In genomic region chr2:101220759-101221158, GRCm38 (mm10) we compare ENCODE assay signal across 15 mouse cellular contexts.
DNase-seq lines count a peak whose midpoint lies in the region; ATAC-seq and TF ChIP-seq lines count a peak whose summit lies in the region.
"Had no signal": no experiment of that assay in that cellular context is flagged by ENCODE, and none has a peak within 500 bp of the region (broad histone marks: within the 10 kb centered on the region; RNA-seq: fewer than 3 reads in every experiment).

No protein-coding gene starts in this region.

- no peak overlapping the region for H3K4me2 ChIP-seq in hindbrain, embryonic 11.5 days (replicated peaks; ENCODE audit: low read depth, low read length)
- no peak overlapping the region for H3K4me2 ChIP-seq in stomach, embryonic 14.5 days (replicated peaks; ENCODE audit: low read depth, low read length)
- H3K4me2 ChIP-seq in stomach, postnatal 0 days (replicated peaks; ENCODE audit: low read depth), result no peak overlapping the region
- no peak overlapping the region for H3K4me2 ChIP-seq in hindbrain, postnatal 0 days (ENCODE audit: low read depth, low read length)
- H3K4me2 ChIP-seq: embryonic facial prominence, embryonic 15.5 days had no signal

- H3K4me3 ChIP-seq in hindbrain, embryonic 11.5 days (ENCODE audit: low read depth, low read length), result no peak overlapping the region
- H3K4me3 ChIP-seq in hindbrain, embryonic 10.5 days, result no peak overlapping the region
- H3K4me3 ChIP-seq in stomach, embryonic 14.5 days (ENCODE audit: low read depth, low read length), result no peak overlapping the region
- no peak overlapping the region for H3K4me3 ChIP-seq in stomach, postnatal 0 days (ENCODE audit: low read depth, low read length)
- no peak overlapping the region for H3K4me3 ChIP-seq in hindbrain, postnatal 0 days (ENCODE audit: low read length)
- H3K4me3 ChIP-seq: embryonic facial prominence, embryonic 15.5 days; heart, adult 2 months had no signal

- H3K9ac ChIP-seq in hindbrain, embryonic 11.5 days (ENCODE audit: low read depth, low read length), result no peak overlapping the region
- no peak overlapping the region for H3K9ac ChIP-seq in stomach, embryonic 14.5 days (replicated peaks; ENCODE audit: low read depth, low read length)
- no peak overlapping the region for H3K9ac ChIP-seq in stomach, postnatal 0 days (ENCODE audit: low read length)
- H3K9ac ChIP-seq in hindbrain, postnatal 0 days (replicated peaks; ENCODE audit: low read length), result no peak overlapping the region
- H3K9ac ChIP-seq: embryonic facial prominence, embryonic 15.5 days had no signal

- H3K36me3 ChIP-seq in hindbrain, embryonic 11.5 days (ENCODE audit: control insufficient read depth, insufficient read depth, low read length), result no peaks in the 10 kb centered on the region
- no peaks in the 10 kb centered on the region for H3K36me3 ChIP-seq in hindbrain, embryonic 10.5 days
- no peaks in the 10 kb centered on the region for H3K36me3 ChIP-seq in stomach, embryonic 14.5 days (ENCODE audit: control insufficient read depth, insufficient read depth, low read length)
- no peaks in the 10 kb centered on the region for H3K36me3 ChIP-seq in stomach, postnatal 0 days (ENCODE audit: control insufficient read depth, insufficient read depth, low read length)
- no peaks in the 10 kb centered on the region for H3K36me3 ChIP-seq in hindbrain, postnatal 0 days (ENCODE audit: insufficient read depth, low read length)
- H3K36me3 ChIP-seq: embryonic facial prominence, embryonic 15.5 days had no signal

- peak; percentile 1 for DNase-seq in hindbrain, embryonic 11.5 days (ENCODE audit: low spot score)
- no peak for DNase-seq in hindbrain, embryonic 10.5 days (ENCODE audit: low spot score)
- DNase-seq in stomach, postnatal 0 days (ENCODE audit: low spot score), result no peak
- DNase-seq in hindbrain, postnatal 0 days (ENCODE audit: low spot score), result peak; percentile 75
- no peak for DNase-seq in B cell, adult 2 months
- DNase-seq in spleen, postnatal 14 days (ENCODE audit: low spot score in 2 of 2), result no peak
- DNase-seq: adrenal gland, adult 8-10 months; cerebellum, adult 2 months; heart, adult 2 months; heart, postnatal 4 days; lung, postnatal 14 days; thymus, postnatal 25 days had no signal

- no peaks in the 10 kb centered on the region for H3K4me1 ChIP-seq in hindbrain, embryonic 11.5 days (replicated peaks; ENCODE audit: control insufficient read depth, insufficient read depth, low read length)
- no peaks in the 10 kb centered on the region for H3K4me1 ChIP-seq in hindbrain, embryonic 10.5 days (replicated peaks)
- no peaks in the 10 kb centered on the region for H3K4me1 ChIP-seq in stomach, embryonic 14.5 days (ENCODE audit: control insufficient read depth, insufficient read depth, low read length)
- no peaks in the 10 kb centered on the region for H3K4me1 ChIP-seq in stomach, postnatal 0 days (replicated peaks; ENCODE audit: control insufficient read depth, insufficient read depth)
- H3K4me1 ChIP-seq in hindbrain, postnatal 0 days (ENCODE audit: insufficient read depth, low read length), result no peaks in the 10 kb centered on the region
- H3K4me1 ChIP-seq: embryonic facial prominence, embryonic 15.5 days had no signal

- H3K27ac ChIP-seq in hindbrain, embryonic 11.5 days (ENCODE audit: low read depth, low read length), result no peak overlapping the region
- H3K27ac ChIP-seq in hindbrain, embryonic 10.5 days, result no peak overlapping the region
- H3K27ac ChIP-seq in stomach, embryonic 14.5 days (ENCODE audit: low read length), result no peak overlapping the region
- no peak overlapping the region for H3K27ac ChIP-seq in stomach, postnatal 0 days (replicated peaks)
- H3K27ac ChIP-seq in hindbrain, postnatal 0 days, result no peak overlapping the region
- H3K27ac ChIP-seq: embryonic facial prominence, embryonic 15.5 days; heart, adult 2 months had no signal

- TF ChIP-seq EP300 in stomach, postnatal 0 days (optimal IDR thresholded peaks at IDR 0.05), result no peak

- no peak for TF ChIP-seq CTCF in stomach, postnatal 0 days (IDR thresholded peaks at IDR 0.05; ENCODE audit: low read depth)
- TF ChIP-seq CTCF in hindbrain, postnatal 0 days (IDR thresholded peaks at IDR 0.05; ENCODE audit: low read depth), result no peak

- ATAC-seq in hindbrain, embryonic 11.5 days (ENCODE audit: low FRiP score), result no peak
- ATAC-seq in stomach, embryonic 14.5 days (ENCODE audit: insufficient number of reproducible peaks, insufficient read depth, low FRiP score, low read depth), result peak; percentile 71; the same call in 1 of the 2 replicates
- no peak for ATAC-seq in stomach, postnatal 0 days (ENCODE audit: low FRiP score, low TSS enrichment)
- ATAC-seq in hindbrain, postnatal 0 days, result no peak
- ATAC-seq: Patski had no signal

- no peaks in the 10 kb centered on the region for H3K27me3 ChIP-seq in hindbrain, embryonic 11.5 days (ENCODE audit: control insufficient read depth, insufficient read depth, low read length)
- no peaks in the 10 kb centered on the region for H3K27me3 ChIP-seq in hindbrain, embryonic 10.5 days (ENCODE audit: insufficient read depth, poor library complexity, severe bottlenecking)
- no peaks in the 10 kb centered on the region for H3K27me3 ChIP-seq in stomach, embryonic 14.5 days (ENCODE audit: control insufficient read depth, insufficient read depth, low read length)
- no peaks in the 10 kb centered on the region for H3K27me3 ChIP-seq in stomach, postnatal 0 days (ENCODE audit: control insufficient read depth, insufficient read depth, low read length)
- H3K27me3 ChIP-seq in hindbrain, postnatal 0 days (ENCODE audit: insufficient read depth, low read length), result no peaks in the 10 kb centered on the region
- H3K27me3 ChIP-seq: embryonic facial prominence, embryonic 15.5 days had no signal

- H3K9me3 ChIP-seq in hindbrain, embryonic 11.5 days (ENCODE audit: control insufficient read depth, low read length), result no peaks in the 10 kb centered on the region
- no peaks in the 10 kb centered on the region for H3K9me3 ChIP-seq in hindbrain, embryonic 10.5 days
- H3K9me3 ChIP-seq in stomach, embryonic 14.5 days (ENCODE audit: control insufficient read depth, low read depth, low read length), result no peaks in the 10 kb centered on the region
- H3K9me3 ChIP-seq in stomach, postnatal 0 days (ENCODE audit: control insufficient read depth, low read length), result no peaks in the 10 kb centered on the region
- H3K9me3 ChIP-seq in hindbrain, postnatal 0 days (ENCODE audit: low read length), result no peaks in the 10 kb centered on the region
- H3K9me3 ChIP-seq: embryonic facial prominence, embryonic 15.5 days had no signal

Comparison
In these comparisons a context has a peak if more than half of its experiments do, and no peak if none do; other contexts are left out.
1. DNase-seq: peak in hindbrain, embryonic 11.5 days (single experiment) and hindbrain, postnatal 0 days (single experiment); none in hindbrain, embryonic 10.5 days (single experiment), stomach, postnatal 0 days (single experiment), B cell, adult 2 months (0 of 2) and spleen, postnatal 14 days (0 of 2).